Mouse (Mus musculus) megakaryocyte, embryonic 14.5 days (primary cell): ENCODE results near the gene Top2b.

Experiments used
- FLI1 ChIP-seq: IDR thresholded peaks from 2 replicates; pipeline ENCODE4 v1.6.1; 2012; ENCODE audit warnings: low read length, inconsistent platforms, mixed read lengths
- GATA1 ChIP-seq: IDR thresholded peaks from 3 replicates; pipeline ENCODE4 v1.6.1; 2012; ENCODE audit warnings: mixed read lengths, low read length, inconsistent platforms, borderline replicate concordance

DNA sequence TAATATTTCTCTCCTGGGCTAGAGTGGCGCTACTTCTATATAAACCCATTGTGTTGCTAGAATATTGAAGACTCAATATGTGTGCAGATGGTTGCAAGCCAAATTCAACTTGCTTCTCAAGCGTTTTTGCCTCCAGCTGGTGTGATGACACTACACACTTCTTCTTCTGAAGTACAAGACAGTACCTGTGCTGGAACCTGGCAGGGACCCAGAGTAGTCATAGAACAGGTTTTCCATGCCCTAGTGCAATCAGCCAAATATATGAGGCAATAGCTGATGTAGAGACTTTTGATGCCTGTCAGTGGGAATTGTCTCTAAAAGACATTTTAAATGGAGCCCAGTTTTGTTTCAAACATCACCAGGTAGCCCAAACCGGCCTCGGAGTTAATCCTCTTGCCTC lies 40.6 kb upstream of the Top2b start:
- TF ChIP-seq GATA1 = no peak
- TF ChIP-seq FLI1 = no peak
